Mouse (Mus musculus) C2C12 (cell line): Measurements from ENCODE around the gene Tenm2.

Experiments used
- CTCF ChIP-seq: IDR thresholded peaks from one replicate; pipeline ENCODE4 v1.5.1; 2011; ENCODE audit not compliant: control insufficient read depth, insufficient read depth, insufficient read length
- MAX ChIP-seq: IDR thresholded peaks from one replicate; pipeline ENCODE4 v1.6.1; 2011; ENCODE audit warnings: mild to moderate bottlenecking, control low read depth
- MYOD1 ChIP-seq: IDR thresholded peaks from one replicate; pipeline ENCODE4 v1.6.1; 2011; ENCODE audit warnings: low read depth; ENCODE audit not compliant: control insufficient read depth, insufficient read length

- TF ChIP-seq CTCF: no peak
- no peak for TF ChIP-seq MYOD1
- no peak for TF ChIP-seq MAX
Measured at GRCm38 (mm10) chr11:36041411-36041810, 1194.4 kb downstream of the Tenm2 start.
